Mouse (Mus musculus) midbrain, embryonic 11.5 days (tissue): Measurements from ENCODE around the gene Tmem230. TPM values are rescaled to one million over a fixed set of nuclear protein-coding genes. Genes with fewer than 3 reads are reported as not detected.

ENCODE experiments used
- ATAC-seq: fragments of 200-750 bp; cut with Nextera tagmentation; 2 replicates; pipeline ENCODE4 v1.8.0; 2017; ENCODE audit warnings: moderate TSS enrichment, moderate library complexity; ENCODE audit not compliant: low FRiP score
- DNase-seq: peaks from one replicate; pipeline ENCODE4 v3.0.0; 2015; ENCODE audit warnings: low spot score; ENCODE audit errors: missing footprints
- H3K27ac ChIP-seq: fragments of 300-500 bp; sonication (generic); 2 replicates; pipeline ENCODE4 v1.5.1; 2014; ENCODE audit warnings: low read depth, low read length
- H3K27me3 ChIP-seq: fragments of 300-500 bp; sonication (generic); 2 replicates; pipeline ENCODE4 v1.6.1; 2014; ENCODE audit warnings: mild to moderate bottlenecking, low read length, moderate library complexity, mixed read lengths; ENCODE audit not compliant: control insufficient read depth, insufficient read depth
- H3K36me3 ChIP-seq: fragments of 300-500 bp; sonication (generic); 2 replicates; pipeline ENCODE4 v1.6.1; 2014; ENCODE audit warnings: mild to moderate bottlenecking, low read length, moderate library complexity, mixed read lengths; ENCODE audit not compliant: control insufficient read depth, insufficient read depth
- H3K4me1 ChIP-seq: fragments of 300-500 bp; sonication (generic); 2 replicates; pipeline ENCODE4 v1.6.1; 2014; ENCODE audit warnings: low read length; ENCODE audit not compliant: control insufficient read depth, insufficient read depth
- H3K4me2 ChIP-seq: fragments of 300-500 bp; sonication (generic); 2 replicates; pipeline ENCODE4 v1.6.1; 2014; ENCODE audit warnings: mild to moderate bottlenecking, moderate library complexity
- H3K4me3 ChIP-seq: fragments of 300-500 bp; sonication (generic); 2 replicates; pipeline ENCODE4 v1.5.1; 2014; ENCODE audit warnings: low read depth, low read length
- H3K9ac ChIP-seq: fragments of 300-500 bp; sonication (generic); 2 replicates; pipeline ENCODE4 v1.6.1; 2014; ENCODE audit warnings: low read length
- H3K9me3 ChIP-seq: fragments of 300-500 bp; sonication (generic); 2 replicates; pipeline ENCODE4 v1.6.1; 2016; ENCODE audit warnings: low read length; ENCODE audit not compliant: control insufficient read depth
- whole genome bisulfite sequencing: fragments of 180-500 bp; shearing (Covaris S2); extraction: QIAGEN DNeasy Blood & Tissue Kit; methylation state at CpG from one replicate; pipeline ENCODE4 v1.1.7; 2014; 5-methylcytosine and 5-hydroxymethylcytosine counted together
- polyA plus RNA-seq: library from polyadenylated mRNA; unstranded; fragments of >200 nt; fragmentation: Nextera tagmentation; extraction: Ambion mirVana; gene quantifications from 2 replicates; pipeline ENCODE4 v1.2.1, GENCODE M21; 2014

Tmem230 gene
- polyA plus RNA-seq, 1 experiment from 2014 or later, result 57.1 TPM

GRCm38 (mm10) chr2:132195602-132196001 lies 52.0 kb downstream of the Tmem230 start:
- Histone ChIP-seq H3K4me2 (no peak overlapping the region), H3K36me3 (no peaks in the 10 kb centered on the region), H3K9ac (no peak overlapping the region), H3K9me3 (no peaks in the 10 kb centered on the region), H3K4me3 (no peak overlapping the region), H3K27me3 (no peaks in the 10 kb centered on the region), H3K4me1 (no peaks in the 10 kb centered on the region; the same call in 1 of the 2 replicates), H3K27ac (no peak overlapping the region)
- WGBS, result 81% methylated on average over 2 of the region's 2 CpGs
- ATAC-seq (no peak), DNase-seq (no peak)

DNA sequence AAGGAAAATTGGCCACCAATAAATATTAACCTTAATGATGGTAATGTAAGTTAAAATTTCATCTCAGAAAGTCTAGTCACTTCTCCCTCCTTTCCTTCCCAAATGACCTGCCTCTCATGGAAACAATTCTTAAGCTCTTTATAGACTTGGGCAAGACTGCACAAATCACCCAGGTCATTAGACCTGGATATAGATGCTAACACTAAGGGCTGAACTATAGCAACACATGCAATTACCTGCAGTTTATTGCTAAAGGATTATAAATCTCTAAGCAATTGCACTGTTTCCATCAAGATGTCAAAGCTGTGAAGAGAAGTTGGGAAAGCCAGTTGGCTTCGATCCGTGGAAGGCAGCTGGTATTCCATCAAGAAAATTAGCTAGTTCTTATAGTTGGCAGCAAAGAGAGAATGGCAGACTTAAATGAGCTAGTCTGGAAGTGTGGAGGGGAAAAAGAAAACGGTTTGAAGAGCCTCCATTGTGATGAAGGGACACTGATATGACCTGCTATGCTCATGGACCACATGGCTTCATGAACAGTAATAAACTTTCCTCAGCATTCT lies 56.9 kb downstream of the Tmem230 start:
- H3K4me2 ChIP-seq, result no peak overlapping the region
- H3K9ac ChIP-seq, result no peak overlapping the region
- no peaks in the 10 kb centered on the region for H3K27me3 ChIP-seq
- no peak overlapping the region for H3K27ac ChIP-seq
- no peak for ATAC-seq
- DNase-seq, result no peak
- H3K9me3 ChIP-seq, result no peaks in the 10 kb centered on the region
- H3K36me3 ChIP-seq, result no peaks in the 10 kb centered on the region
- WGBS, result 86% methylated on average over 3 of the region's 3 CpGs
- H3K4me3 ChIP-seq, result no peak overlapping the region
- H3K4me1 ChIP-seq, result no peaks in the 10 kb centered on the region

Other genes starting within 250 kb of the Tmem230 start
- gene Rassf2, start 217.5 kb downstream of the Tmem230 start, polyA plus RNA-seq, result 32.3 and 33.2 TPM in 2 replicates
- gene Slc23a2, start 102.7 kb downstream of the Tmem230 start, polyA plus RNA-seq, result 9.8 and 9.9 TPM in 2 replicates
- 405 and 408 TPM in 2 replicates for gene Pcna, start 5.5 kb upstream of the Tmem230 start, polyA plus RNA-seq
- 25.6 and 30.7 TPM in 2 replicates for gene Cds2, start 15.3 kb upstream of the Tmem230 start, polyA plus RNA-seq
- 1.1 and 1.3 TPM in 2 replicates for gene Prokr2, start 137.6 kb upstream of the Tmem230 start, polyA plus RNA-seq